Mouse (Mus musculus) brain, embryonic 14.5 days (tissue): ENCODE data around the gene Rnf215.

Experiments used
- CTCF ChIP-seq: fragments of 200-500 bp; IDR thresholded peaks from 2 replicates; pipeline ENCODE4 v1.5.1; 2012; ENCODE audit warnings: inconsistent platforms, mild to moderate bottlenecking, moderate library complexity, borderline replicate concordance; ENCODE audit not compliant: insufficient read depth, insufficient read length; ENCODE audit errors: extremely low read depth
- POLR2A ChIP-seq: fragments of 200-500 bp; IDR thresholded peaks from 2 replicates; pipeline ENCODE4 v1.6.1; 2012; ENCODE audit warnings: mild to moderate bottlenecking, inconsistent platforms, borderline replicate concordance; ENCODE audit not compliant: poor library complexity, insufficient read depth, insufficient read length, severe bottlenecking; ENCODE audit errors: extremely low read depth

- TF ChIP-seq POLR2A (no peak), CTCF (peak; percentile 8; the same call in 1 of the 2 replicates)
Measured at GRCm38 (mm10) chr11:4095171-4096053, 39.6 kb upstream of the Rnf215 start, which contains the start of gene Mtfp1.
